Mouse (Mus musculus) urinary bladder, postnatal 25 days (tissue): Measurements from ENCODE around the gene Robo4.

Source experiments
- DNase-seq: peaks from one replicate; pipeline ENCODE4 v3.0.0; 2022; ENCODE audit warnings: low spot score

Gene Robo4

GRCm38 (mm10) chr9:37402501-37402900 is 804 bp downstream of the Robo4 start:
- DNase-seq, result no peak

- DNase-seq, result no peak
Observed at GRCm38 (mm10) chr9:37403011-37403410, 1.3 kb downstream of the Robo4 start.

- DNase-seq, result no peak
Observed at GRCm38 (mm10) chr9:37406372-37406771, 4.7 kb downstream of the Robo4 start.

GRCm38 (mm10) chr9:37407850-37408502 is 6.3 kb downstream of the Robo4 start:
- DNase-seq, result no peak

GRCm38 (mm10) chr9:37409698-37410445 is 8.2 kb downstream of the Robo4 start:
- DNase-seq, result no peak

GRCm38 (mm10) chr9:37412989-37413388 is 11.3 kb downstream of the Robo4 start:
- no peak for DNase-seq

GRCm38 (mm10) chr9:37414666-37415065 is 13.0 kb downstream of the Robo4 start:
- no peak for DNase-seq

- DNase-seq, result no peak
Observed at GRCm38 (mm10) chr9:37418791-37419190, 17.1 kb downstream of the Robo4 start.

GRCm38 (mm10) chr9:37420676-37421075 is 19.0 kb downstream of the Robo4 start:
- peak; percentile 60 for DNase-seq

GRCm38 (mm10) chr9:37421239-37421638 is 19.5 kb downstream of the Robo4 start:
- DNase-seq, result peak; percentile 21

GRCm38 (mm10) chr9:37429326-37429725 is 27.6 kb downstream of the Robo4 start:
- no peak for DNase-seq

GRCm38 (mm10) chr9:37430582-37430981 is 28.9 kb downstream of the Robo4 start:
- DNase-seq, result peak; percentile 80

GRCm38 (mm10) chr9:37432026-37432666 is 30.4 kb downstream of the Robo4 start:
- DNase-seq, result peak; percentile 35

- no peak for DNase-seq
Observed at GRCm38 (mm10) chr9:37432720-37433421, 31.2 kb downstream of the Robo4 start, which contains the start of gene Robo3. Gene Robo3, minus strand, starts transcription at chr9:37433246.

GRCm38 (mm10) chr9:37433823-37434560 is 32.3 kb downstream of the Robo4 start:
- no peak for DNase-seq

- DNase-seq, result no peak
Observed at GRCm38 (mm10) chr9:37434932-37435331, 33.2 kb downstream of the Robo4 start.

GRCm38 (mm10) chr9:37435616-37436015 is 33.9 kb downstream of the Robo4 start:
- DNase-seq, result no peak

GRCm38 (mm10) chr9:37437772-37438735 is 36.4 kb downstream of the Robo4 start:
- no peak for DNase-seq

- no peak for DNase-seq
Observed at GRCm38 (mm10) chr9:37452401-37452800, 50.7 kb downstream of the Robo4 start.

- no peak for DNase-seq
Observed at GRCm38 (mm10) chr9:37453328-37453727, 51.6 kb downstream of the Robo4 start.
